Mouse (Mus musculus) midbrain, embryonic 15.5 days (tissue): ENCODE results near the gene Fgfr2. TPM values are rescaled to one million over a fixed set of nuclear protein-coding genes. Genes with fewer than 3 reads are reported as not detected.

Experiments used
- ATAC-seq: fragments of 200-750 bp; cut with Nextera tagmentation; replicated peaks from 2 replicates; pipeline ENCODE4 v1.8.0; 2017; ENCODE audit warnings: moderate TSS enrichment
- H3K27ac ChIP-seq: fragments of 300-500 bp; sonication (generic); 2 replicates; pipeline ENCODE4 v1.5.1; 2015; ENCODE audit warnings: mild to moderate bottlenecking, inconsistent platforms
- H3K27me3 ChIP-seq: fragments of 300-500 bp; sonication (generic); replicated peaks from 2 replicates; pipeline ENCODE4 v1.6.1; 2015; ENCODE audit warnings: inconsistent platforms
- H3K36me3 ChIP-seq: fragments of 300-500 bp; sonication (generic); replicated peaks from 2 replicates; pipeline ENCODE4 v1.6.1; 2015; ENCODE audit warnings: inconsistent platforms
- H3K4me1 ChIP-seq: fragments of 300-500 bp; sonication (generic); 2 replicates; pipeline ENCODE4 v1.6.1; 2015; ENCODE audit warnings: inconsistent platforms
- H3K4me2 ChIP-seq: fragments of 300-500 bp; sonication (generic); 2 replicates; pipeline ENCODE4 v1.6.1; 2015; ENCODE audit warnings: inconsistent platforms, mild to moderate bottlenecking, moderate library complexity
- H3K4me3 ChIP-seq: fragments of 300-500 bp; sonication (generic); 2 replicates; pipeline ENCODE4 v1.5.1; 2015; ENCODE audit warnings: mild to moderate bottlenecking, inconsistent platforms
- H3K9ac ChIP-seq: fragments of 300-500 bp; sonication (generic); 2 replicates; pipeline ENCODE4 v1.6.1; 2015; ENCODE audit warnings: mild to moderate bottlenecking, inconsistent platforms
- H3K9me3 ChIP-seq: fragments of 300-500 bp; sonication (generic); 2 replicates; pipeline ENCODE4 v1.6.1; 2016; ENCODE audit warnings: inconsistent platforms
- WGBS: fragments of 180-500 bp; shearing (Covaris S2); methylation state at CpG from one replicate; pipeline ENCODE4 v1.1.7; 2015; ENCODE audit warnings: mixed read lengths; 5-methylcytosine and 5-hydroxymethylcytosine counted together
- polyA plus RNA-seq: library from polyadenylated mRNA; unstranded; fragments of >200 nt; fragmentation: Nextera tagmentation; extraction: Ambion mirVana; gene quantifications from 2 replicates; pipeline ENCODE4 v1.2.1, GENCODE M21; 2015

The Fgfr2 gene
- polyA plus RNA-seq, 1 experiment from 2014 or later, result 23.3 TPM

DNA sequence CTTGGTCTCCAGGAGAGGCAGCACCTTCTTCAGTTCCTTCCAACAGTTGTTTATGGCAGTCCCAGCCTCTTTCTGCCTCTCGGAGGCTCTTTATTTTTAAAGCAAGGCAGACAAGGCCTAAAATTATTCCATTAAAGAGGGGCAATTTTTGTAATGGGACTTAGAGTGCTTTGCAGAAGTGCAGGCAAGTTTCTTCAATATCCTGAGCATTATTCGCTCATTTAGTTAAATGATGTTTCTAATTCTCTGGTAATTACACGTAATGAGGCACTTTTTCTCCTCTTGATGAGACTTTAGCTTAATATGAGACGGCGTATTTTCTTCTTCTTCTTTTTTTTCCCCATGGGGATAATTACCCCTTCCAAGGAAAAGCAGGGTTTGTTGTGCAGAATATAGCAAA lies 1537.6 kb downstream of the Fgfr2 start:
- Histone ChIP-seq H3K9me3 (no peaks in the 10 kb centered on the region), H3K36me3 (no peaks in the 10 kb centered on the region)
- 82% methylated on average over 5 of the region's 5 CpGs for WGBS

DNA sequence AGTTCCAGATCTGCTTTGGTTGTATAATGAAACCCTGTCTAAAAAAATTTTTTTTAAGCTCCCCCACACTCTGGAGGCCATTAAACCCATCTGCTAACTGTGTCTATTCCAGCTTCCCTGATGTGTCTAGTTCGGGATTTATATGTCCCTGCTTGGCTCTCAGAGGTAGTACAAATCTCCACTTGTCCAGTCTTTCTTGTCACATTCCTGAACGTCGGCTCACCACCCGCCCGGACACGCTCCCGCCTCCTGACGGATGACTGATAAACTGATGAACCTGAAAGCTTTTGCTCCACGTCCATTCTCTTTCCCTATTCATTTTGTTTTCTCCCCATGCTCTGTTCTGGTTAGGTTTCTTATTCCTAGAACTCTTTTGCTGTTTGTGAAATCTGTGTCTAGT lies 1541.0 kb downstream of the Fgfr2 start:
- Histone ChIP-seq H3K4me3 (no peak overlapping the region), H3K9me3 (no peaks in the 10 kb centered on the region), H3K36me3 (no peaks in the 10 kb centered on the region), H3K9ac (no peak overlapping the region), H3K27me3 (no peaks in the 10 kb centered on the region), H3K4me1 (no peaks in the 10 kb centered on the region), H3K4me2 (no peak overlapping the region), H3K27ac (no peak overlapping the region)
- 67% methylated on average over 9 of the region's 9 CpGs for WGBS
- no peak for ATAC-seq

More for the DNA sequence above, 1537.6 kb downstream of the Fgfr2 start:
- Histone ChIP-seq H3K9ac (no peak overlapping the region), H3K27ac (no peak overlapping the region), H3K4me1 (no peaks in the 10 kb centered on the region), H3K4me3 (no peak overlapping the region), H3K4me2 (no peak overlapping the region), H3K27me3 (no peaks in the 10 kb centered on the region; the same call in 1 of the 2 replicates)
- ATAC-seq, result no peak

DNA sequence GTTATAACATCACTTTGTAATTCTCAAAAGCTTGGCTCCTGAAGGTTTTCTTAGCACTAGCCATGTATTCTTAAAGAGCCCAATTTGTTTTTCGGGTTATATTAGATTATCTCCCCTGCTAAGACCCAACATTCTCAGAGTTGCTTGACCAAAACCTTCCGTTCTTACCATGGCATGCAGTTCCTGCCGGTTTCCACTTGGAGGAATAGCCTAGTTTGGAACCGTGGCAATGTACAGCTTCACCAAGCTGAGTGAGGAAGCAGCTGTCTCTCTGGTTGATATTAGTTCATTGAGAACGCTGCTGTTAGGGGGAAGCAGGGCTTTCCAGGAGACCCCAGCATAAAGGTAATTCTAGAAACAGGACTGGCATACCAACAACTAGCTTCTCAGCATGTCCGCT lies 1547.9 kb downstream of the Fgfr2 start:
- Histone ChIP-seq H3K27me3 (no peaks in the 10 kb centered on the region), H3K4me3 (no peak overlapping the region), H3K36me3 (peaks cover 19% of the 10 kb centered on the region), H3K9ac (no peak overlapping the region), H3K27ac (no peak overlapping the region), H3K4me2 (no peak overlapping the region), H3K4me1 (no peaks in the 10 kb centered on the region), H3K9me3 (no peaks in the 10 kb centered on the region)
- 77% methylated on average over 6 of the region's 6 CpGs for WGBS
- ATAC-seq, result no peak

DNA sequence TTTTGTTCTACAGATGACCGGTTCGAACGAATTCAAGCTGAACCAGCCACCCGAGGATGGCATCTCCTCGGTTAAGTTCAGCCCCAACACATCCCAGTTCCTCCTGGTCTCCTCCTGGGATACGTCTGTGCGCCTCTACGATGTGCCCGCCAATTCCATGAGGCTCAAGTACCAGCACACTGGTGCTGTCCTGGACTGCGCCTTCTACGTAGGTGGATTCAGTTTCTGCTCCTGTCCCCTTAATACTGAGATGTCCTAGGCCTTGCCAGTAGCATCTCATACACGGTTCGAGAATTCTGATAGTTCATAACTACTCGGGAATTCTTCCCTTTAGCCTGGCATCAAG lies 1562.5 kb downstream of the Fgfr2 start:
- H3K36me3 ChIP-seq, result peaks cover 6% of the 10 kb centered on the region; the same call in 1 of the 2 replicates
- H3K9ac ChIP-seq, result peak overlapping the region; percentile 84
- H3K4me1 ChIP-seq, result peaks cover 19% of the 10 kb centered on the region
- WGBS, result under 1% methylated on average over 14 of the region's 14 CpGs
- peak; percentile 69 for ATAC-seq
- H3K9me3 ChIP-seq, result no peaks in the 10 kb centered on the region
- H3K27me3 ChIP-seq, result peaks cover 34% of the 10 kb centered on the region
- H3K4me3 ChIP-seq, result peak overlapping the region; percentile 79
- H3K27ac ChIP-seq, result peak overlapping the region; percentile 95
- H3K4me2 ChIP-seq, result peak overlapping the region; percentile 85

DNA sequence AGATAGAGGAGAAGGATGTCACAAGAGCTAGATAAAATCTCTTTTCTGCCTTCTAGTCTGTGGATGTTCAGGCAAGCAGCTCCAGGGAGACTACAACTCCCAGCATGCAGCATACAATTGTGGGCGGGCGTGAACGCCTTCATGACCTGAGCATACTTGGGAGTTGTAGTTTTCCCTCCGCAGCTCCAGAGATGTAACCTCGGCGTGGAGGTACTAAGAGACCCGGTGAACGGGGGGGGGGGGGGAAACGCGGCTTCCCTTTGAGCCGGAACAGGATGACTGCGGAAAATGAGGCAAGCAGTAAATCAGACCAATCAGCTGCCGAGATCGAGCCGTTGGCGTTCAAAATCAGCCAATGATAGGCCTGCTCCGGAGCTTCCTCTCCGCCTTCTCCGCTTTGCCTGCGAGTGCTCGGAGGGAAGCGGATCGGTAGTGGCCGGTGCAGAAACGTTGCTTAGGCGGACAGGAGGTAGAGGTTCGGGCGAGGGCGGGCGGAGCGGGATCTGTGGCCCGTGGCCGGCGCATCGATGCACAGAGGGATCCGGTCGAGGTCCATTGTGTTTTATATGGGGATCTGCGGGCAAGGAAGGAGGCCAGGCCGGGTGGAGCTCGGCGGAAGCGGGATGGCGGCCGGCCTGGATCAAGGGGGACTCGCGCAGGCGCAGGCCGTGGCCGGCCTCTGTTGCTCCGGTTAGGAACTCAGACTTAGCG lies 1563.0 kb downstream of the Fgfr2 start, which contains the start of gene Bub3:
Gene Bub3 (plus strand): TSS at position 237 of the 711 bp plus-strand sequence.
- Histone ChIP-seq H3K4me3 (peak within 1 kb of the TSS; percentile 79), H3K27ac (peak within 1 kb of the TSS; percentile 95), H3K4me2 (peak within 1 kb of the TSS; percentile 85), H3K9ac (peak within 1 kb of the TSS; percentile 84), H3K27me3 (peaks cover 39% of the 10 kb centered on the region), H3K36me3 (peaks cover 6% of the 10 kb centered on the region; the same call in 1 of the 2 replicates), H3K9me3 (no peaks in the 10 kb centered on the region), H3K4me1 (peaks cover 24% of the 10 kb centered on the region)
- peak; percentile 95 for ATAC-seq
- WGBS, result under 1% methylated on average over 48 of the region's 51 CpGs

DNA sequence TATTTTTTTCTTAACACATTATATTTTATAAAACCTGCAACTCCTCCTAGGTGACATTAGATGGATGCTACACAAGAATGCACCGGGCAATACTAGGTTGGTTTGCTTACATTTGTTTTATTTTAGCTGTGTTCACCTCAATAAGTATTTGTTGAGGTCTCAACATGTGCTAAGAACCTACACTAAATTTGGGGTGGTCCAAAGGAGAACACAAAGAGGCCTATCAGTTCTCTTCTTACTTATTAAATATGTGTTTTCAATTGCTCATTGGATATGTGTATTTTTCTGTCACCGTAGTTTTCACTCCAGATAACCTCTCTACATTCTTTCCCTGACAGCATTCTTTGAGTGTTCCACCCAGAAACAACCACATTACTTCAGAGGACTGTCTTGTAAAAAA lies 1565.4 kb downstream of the Fgfr2 start:
- H3K9ac ChIP-seq, result no peak overlapping the region
- peaks cover 60% of the 10 kb centered on the region for H3K27me3 ChIP-seq
- H3K9me3 ChIP-seq, result no peaks in the 10 kb centered on the region
- H3K4me1 ChIP-seq, result peaks cover 36% of the 10 kb centered on the region
- no peak overlapping the region for H3K27ac ChIP-seq
- H3K36me3 ChIP-seq, result no peaks in the 10 kb centered on the region; the same call in 1 of the 2 replicates
- no peak for ATAC-seq
- H3K4me3 ChIP-seq, result no peak overlapping the region
- 39% methylated on average over 2 of the region's 2 CpGs for WGBS
- no peak overlapping the region for H3K4me2 ChIP-seq

DNA sequence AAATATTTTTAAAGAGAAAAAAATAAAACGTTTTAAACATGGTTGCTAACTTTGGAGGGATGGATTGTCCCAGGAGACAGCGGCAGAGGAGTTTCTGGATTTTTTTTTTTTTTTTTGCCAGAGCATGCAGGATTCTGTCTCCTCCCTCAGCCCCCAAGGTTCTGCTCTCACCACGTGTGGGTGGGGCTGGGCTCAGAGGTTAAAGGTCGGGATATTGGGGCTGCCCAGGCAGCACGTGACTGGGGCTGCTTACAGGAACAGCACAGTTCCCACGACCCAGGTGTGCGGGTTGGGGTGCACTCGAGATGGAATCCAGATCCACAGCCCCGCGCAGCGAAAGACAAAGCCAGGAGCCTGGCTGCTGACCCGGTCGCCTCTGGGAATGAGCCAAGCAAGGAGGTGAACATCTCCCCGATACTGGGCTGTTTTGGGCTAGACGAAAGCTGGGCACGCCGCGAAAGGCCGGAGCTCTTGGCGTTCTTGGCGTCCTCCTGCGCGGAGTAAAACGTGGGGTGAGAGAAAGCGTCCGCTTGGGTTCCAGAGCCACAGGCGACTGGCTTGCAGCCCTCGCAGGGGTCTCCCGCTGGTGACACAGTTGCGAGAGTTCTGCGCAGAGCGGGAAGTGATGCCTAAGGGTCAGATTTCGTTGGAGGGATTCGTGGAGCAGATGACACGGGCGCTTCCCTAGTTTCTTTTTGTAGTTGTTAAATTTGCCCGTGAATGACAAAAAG lies 1566.4 kb downstream of the Fgfr2 start:
- Histone ChIP-seq H3K36me3 (no peaks in the 10 kb centered on the region), H3K9me3 (no peaks in the 10 kb centered on the region), H3K27ac (no peak overlapping the region), H3K9ac (no peak overlapping the region), H3K4me2 (no peak overlapping the region), H3K4me1 (peaks cover 31% of the 10 kb centered on the region), H3K4me3 (no peak overlapping the region), H3K27me3 (peaks cover 70% of the 10 kb centered on the region)
- WGBS, result under 1% methylated on average over 37 of the region's 37 CpGs
- ATAC-seq, result no peak

DNA sequence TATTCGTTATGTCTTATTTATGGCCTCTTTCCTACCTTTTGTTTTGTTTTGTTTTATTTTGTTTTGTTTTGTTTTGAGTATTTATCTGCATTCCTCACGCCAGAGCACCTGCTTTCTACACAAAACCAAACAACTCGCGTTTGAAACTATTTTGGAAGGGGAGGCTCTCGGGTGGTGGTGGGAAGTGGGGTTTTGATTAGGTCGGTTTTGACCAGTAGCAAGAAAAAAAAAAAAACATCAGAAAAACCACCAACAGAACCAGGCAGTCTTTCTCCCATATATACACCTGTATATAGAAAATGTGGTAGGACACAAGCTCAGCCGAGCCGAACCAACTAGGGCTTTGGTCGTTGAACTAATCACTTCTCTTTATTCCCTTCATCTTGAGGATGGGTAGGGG lies 1567.0 kb downstream of the Fgfr2 start:
- Histone ChIP-seq H3K4me1 (peaks cover 27% of the 10 kb centered on the region), H3K9me3 (no peaks in the 10 kb centered on the region), H3K27me3 (peaks cover 76% of the 10 kb centered on the region), H3K4me3 (no peak overlapping the region), H3K4me2 (no peak overlapping the region), H3K9ac (no peak overlapping the region), H3K27ac (no peak overlapping the region), H3K36me3 (no peaks in the 10 kb centered on the region)
- ATAC-seq, result no peak
- 1% methylated on average over 9 of the region's 9 CpGs for WGBS

DNA sequence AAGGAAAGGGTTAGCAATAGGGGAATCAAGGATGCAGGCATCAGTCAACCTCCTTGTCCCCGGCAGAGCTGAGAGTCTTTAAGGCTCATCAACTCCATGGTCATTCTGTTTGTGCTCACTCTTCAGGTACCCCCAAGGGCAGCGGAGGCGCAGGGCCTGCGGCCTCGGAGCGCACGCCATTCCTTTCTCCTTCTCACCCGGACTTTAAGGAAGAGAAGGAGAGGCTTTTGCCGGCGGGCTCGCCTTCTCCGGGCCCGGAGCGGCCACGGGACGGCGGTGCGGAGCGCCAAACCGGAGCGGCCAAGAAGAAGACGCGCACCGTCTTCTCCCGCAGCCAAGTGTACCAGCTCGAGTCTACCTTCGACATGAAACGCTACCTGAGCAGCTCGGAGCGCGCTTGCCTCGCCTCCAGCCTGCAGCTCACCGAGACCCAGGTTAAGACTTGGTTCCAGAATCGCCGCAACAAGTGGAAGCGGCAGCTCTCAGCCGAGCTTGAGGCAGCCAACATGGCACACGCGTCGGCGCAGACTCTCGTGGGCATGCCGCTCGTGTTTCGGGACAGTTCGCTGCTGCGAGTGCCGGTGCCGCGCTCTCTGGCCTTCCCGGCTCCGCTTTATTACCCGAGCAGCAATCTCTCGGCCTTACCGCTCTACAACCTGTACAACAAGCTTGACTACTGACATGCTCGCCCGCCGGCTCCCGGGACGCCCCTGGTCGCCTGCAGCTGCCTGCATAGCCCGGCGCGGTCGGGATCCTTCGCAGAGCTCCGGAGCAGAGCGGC lies 1567.7 kb downstream of the Fgfr2 start:
- WGBS, result under 1% methylated on average over 68 of the region's 68 CpGs
- Histone ChIP-seq H3K27ac (no peak overlapping the region), H3K27me3 (peaks cover 82% of the 10 kb centered on the region), H3K4me3 (0 out of 2 replicates have a peak overlapping the region, but pooled peaks have one; percentile 4), H3K4me2 (peak overlapping the region; percentile 13; the same call in 1 of the 2 replicates), H3K36me3 (no peaks in the 10 kb centered on the region), H3K9me3 (no peaks in the 10 kb centered on the region), H3K4me1 (peaks cover 22% of the 10 kb centered on the region), H3K9ac (no peak overlapping the region)
- ATAC-seq, result no peak

DNA sequence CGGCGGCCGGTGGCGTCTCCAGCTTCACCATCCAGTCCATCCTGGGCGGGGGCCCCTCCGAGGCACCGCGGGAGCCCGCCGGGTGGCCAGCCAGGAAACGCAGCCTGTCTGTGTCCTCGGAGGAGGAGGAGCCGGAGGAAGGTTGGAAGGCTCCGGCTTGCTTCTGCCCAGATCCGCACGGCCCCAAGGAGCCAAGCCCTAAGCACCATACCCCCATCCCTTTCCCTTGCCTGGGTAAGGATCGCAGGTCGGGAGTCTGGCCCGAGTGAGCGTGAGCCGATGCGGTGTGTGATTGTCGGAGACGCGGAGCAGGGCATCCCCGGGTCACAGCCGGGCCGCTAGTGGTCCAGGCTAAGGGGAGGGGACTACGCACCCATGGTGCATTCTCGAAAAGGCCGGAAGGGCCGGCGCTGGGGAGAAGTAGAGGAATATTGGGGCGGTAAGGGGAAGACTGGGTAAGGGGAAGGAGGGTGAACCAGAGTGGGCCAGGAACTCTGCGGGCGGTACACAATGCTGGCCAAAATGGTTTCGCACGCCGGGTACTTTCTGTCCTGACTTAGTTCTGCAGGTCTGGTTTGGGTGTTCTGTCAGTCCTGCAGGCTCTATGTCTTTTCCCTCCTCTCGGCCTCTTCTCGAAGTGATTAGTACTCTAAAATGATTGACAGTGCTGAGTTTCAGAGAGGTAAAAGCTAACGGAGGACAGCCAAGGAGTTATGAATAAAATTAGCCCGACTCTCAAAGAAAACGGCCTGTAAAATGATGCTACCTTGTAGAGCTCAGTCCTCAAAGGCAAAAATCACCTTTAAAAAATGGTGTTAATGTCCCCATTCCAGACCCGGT lies 1568.6 kb downstream of the Fgfr2 start:
- Histone ChIP-seq H3K4me2 (peak overlapping the region; percentile 40), H3K36me3 (no peaks in the 10 kb centered on the region), H3K4me1 (peaks cover 22% of the 10 kb centered on the region), H3K27me3 (peaks cover 91% of the 10 kb centered on the region), H3K27ac (no peak overlapping the region), H3K4me3 (peak overlapping the region; percentile 22), H3K9me3 (no peaks in the 10 kb centered on the region), H3K9ac (no peak overlapping the region)
- ATAC-seq, result peak; percentile 12; the same call in 1 of the 2 replicates
- under 1% methylated on average over 45 of the region's 45 CpGs for WGBS

DNA sequence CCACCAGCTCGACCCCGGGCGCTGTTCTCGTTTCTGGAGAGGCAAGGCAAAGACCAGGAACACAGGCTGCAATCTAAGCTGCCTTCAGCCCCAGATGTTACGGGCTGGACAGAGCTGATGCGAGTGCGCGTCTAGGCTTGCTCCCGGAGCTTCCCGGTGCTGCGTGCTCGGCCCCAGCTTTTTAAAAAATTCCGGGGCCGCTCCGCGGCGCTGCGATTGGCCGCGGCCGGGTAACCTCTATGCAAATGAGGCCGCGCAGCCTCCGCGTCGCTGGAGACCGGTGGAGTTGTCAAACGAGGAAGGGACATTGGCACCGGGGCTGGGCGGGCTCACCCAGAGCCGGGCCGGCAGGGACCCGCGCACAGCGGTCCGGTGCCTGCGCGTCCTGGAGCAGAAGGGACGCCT lies 1569.4 kb downstream of the Fgfr2 start:
- Histone ChIP-seq H3K4me2 (peak overlapping the region; percentile 40), H3K9ac (no peak overlapping the region), H3K36me3 (no peaks in the 10 kb centered on the region), H3K9me3 (no peaks in the 10 kb centered on the region), H3K4me3 (peak overlapping the region; percentile 22), H3K27me3 (peaks cover 91% of the 10 kb centered on the region), H3K4me1 (peaks cover 22% of the 10 kb centered on the region), H3K27ac (no peak overlapping the region)
- 0% methylated on average over 35 of the region's 39 CpGs for WGBS
- ATAC-seq, result peak; percentile 52; the same call in 1 of the 2 replicates
